Mouse (Mus musculus): ENCODE data around the gene Ophn1. TPM values are rescaled to one million over a fixed set of nuclear protein-coding genes. Genes with fewer than 3 reads are reported as not detected.

Ophn1 gene
- total RNA-seq, 1 experiment from 2014 or later: 1.1 TPM

DNA sequence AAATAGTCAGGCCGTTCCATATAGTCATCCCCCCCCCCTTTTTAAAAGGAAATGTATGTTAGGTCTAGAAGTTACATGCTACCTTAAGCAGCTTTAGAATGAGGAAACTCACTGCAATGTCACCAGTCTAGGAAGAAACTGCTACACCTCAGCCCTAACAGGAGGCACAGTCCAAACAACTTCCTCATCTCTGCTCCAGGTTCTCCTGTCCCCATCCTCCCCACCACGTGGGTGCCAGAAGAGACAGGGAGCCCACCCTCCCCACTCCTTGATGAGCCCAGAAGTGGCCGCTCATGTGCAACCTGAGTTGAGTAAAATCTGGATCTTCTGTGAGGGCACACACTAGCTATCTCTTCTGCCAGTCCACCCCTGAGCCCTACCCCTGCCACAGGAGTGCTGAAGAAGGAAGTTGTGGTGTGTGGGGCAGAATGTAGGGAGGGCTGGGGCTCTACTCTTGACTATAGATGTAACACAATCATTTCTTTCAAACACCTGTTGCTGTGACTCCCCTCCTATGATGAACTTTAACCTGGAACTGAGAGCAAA is 376.4 kb downstream of the Ophn1 start:
- peak; percentile 66 for ATAC-seq (replicated peaks; ENCODE audit: low read depth, poor library complexity, severe bottlenecking)

Other genes with a start within 250 kb of the Ophn1 start
- gene Yipf6, start 45.3 kb upstream of the Ophn1 start, total RNA-seq (2017): 24.9 and 29.6 TPM in 2 replicates
- gene Stard8, start 112.2 kb upstream of the Ophn1 start, total RNA-seq (2017): 3.6 and 4.0 TPM in 2 replicates
- gene Efnb1, start 245.1 kb upstream of the Ophn1 start, total RNA-seq (2017): 3.0 and 3.1 TPM in 2 replicates

All from common myeloid progenitor, adult 5-6 weeks (primary cell).